Mouse (Mus musculus) olfactory bulb, adult 2 months (tissue): ENCODE measurements at regions not wholly inside any gene's neighbourhood (a gene's known extent, or its start where the extent isn't known, plus 50 kb on each side); places are given as distances from the start of the nearest gene placed in this dataset.
A peak's percentile ranks its signal among the peaks of the same experiment; 100 is the strongest.
"Not testable (repeated sequence)": the region's sequence is repeated elsewhere in the genome, so short reads cannot be mapped to it uniquely, and the experiment has no call there.

Experiments
- H3K27ac ChIP-seq: fragments of 200-500 bp; 2 replicates; pipeline ENCODE4 v1.5.1; 2012; ENCODE audit warnings: low read depth, low read length; ENCODE audit not compliant: insufficient read depth
- H3K4me1 ChIP-seq: fragments of 200-500 bp; 2 replicates; pipeline ENCODE4 v1.6.1; 2012; ENCODE audit warnings: low read length; ENCODE audit not compliant: control insufficient read depth, insufficient read depth
- H3K4me3 ChIP-seq: fragments of 200-500 bp; 2 replicates; pipeline ENCODE4 v1.5.1; 2012; ENCODE audit warnings: mild to moderate bottlenecking, low read depth, low read length, moderate library complexity; ENCODE audit not compliant: insufficient read depth
- CTCF ChIP-seq: fragments of 200-500 bp; IDR thresholded peaks from 2 replicates; pipeline ENCODE4 v1.5.1; 2012; ENCODE audit warnings: low read depth, mild to moderate bottlenecking, low read length, moderate library complexity; ENCODE audit not compliant: insufficient read depth
- POLR2A ChIP-seq: fragments of 200-500 bp; IDR thresholded peaks from 2 replicates; pipeline ENCODE4 v1.6.1; 2012; ENCODE audit warnings: mild to moderate bottlenecking, low read depth, low read length, moderate library complexity; ENCODE audit not compliant: insufficient read depth
- WGBS: fragments of 180-500 bp; shearing (Covaris S2); methylation state at CpG from one replicate; pipeline ENCODE4 v1.1.7; 2018; 5-methylcytosine and 5-hydroxymethylcytosine counted together

DNA sequence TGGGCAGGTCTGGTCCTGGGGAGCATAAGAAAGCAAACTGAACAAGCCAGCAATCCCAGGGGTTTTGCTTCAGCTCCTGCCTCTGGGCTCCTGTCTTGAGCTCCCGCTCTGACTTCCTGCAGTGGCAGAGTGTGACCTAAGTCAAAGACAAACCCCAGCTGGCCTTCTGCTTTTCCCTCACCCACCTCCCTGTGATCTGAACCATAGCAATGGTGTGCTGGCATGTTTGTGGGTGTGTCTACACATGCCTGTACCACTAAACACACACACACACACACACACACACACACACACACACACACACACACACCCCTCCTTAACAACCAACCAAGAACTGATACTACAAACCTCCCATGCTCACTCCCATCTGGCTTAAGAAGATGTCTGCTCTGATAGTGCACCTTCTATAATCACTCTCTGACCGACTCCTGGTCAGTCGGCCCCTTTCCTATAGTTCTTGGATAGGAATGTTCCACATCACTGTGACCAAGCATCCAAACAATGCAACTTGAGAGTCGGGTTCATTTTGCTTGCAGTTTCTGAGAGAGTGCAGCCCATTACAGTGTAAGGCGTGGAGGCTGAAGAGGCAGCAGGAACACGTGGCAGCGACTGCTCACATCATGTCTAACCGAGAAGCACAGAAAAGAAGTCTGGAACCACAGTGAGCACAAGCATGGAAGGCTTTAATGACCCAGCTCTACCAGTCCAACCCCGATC lies 134.4 kb downstream of the Tcp10c start:
- WGBS = 72% methylated on average over 9 of the region's 9 CpGs
- no peak for TF ChIP-seq POLR2A
- TF ChIP-seq CTCF = no peak
- peaks cover 6% of the 10 kb centered on the region; the same call in 1 of the 2 replicates for H3K4me1 ChIP-seq
- no peak overlapping the region for H3K27ac ChIP-seq
- no peak overlapping the region for H3K4me3 ChIP-seq

DNA sequence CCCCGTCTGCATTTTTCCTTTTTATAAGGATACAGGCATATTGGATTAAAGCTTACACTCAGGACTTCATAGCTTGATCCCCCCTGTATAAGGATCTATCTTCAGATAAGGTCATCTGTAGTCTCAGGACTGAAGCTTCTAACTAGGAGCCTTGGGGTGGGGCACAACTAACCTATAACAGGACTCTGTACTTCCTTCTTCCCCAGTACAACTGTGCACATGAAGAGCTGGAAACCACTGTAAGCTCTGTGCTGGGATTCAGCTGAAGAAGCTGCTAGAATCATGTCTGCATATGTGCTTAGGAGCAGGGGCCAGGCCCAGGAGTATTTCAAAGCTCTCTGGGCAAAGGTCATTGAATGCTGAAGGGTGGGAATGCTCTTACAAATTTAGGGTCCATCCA lies 137.9 kb downstream of the Tcp10c start:
- not testable (repeated sequence) for H3K4me3 ChIP-seq, H3K27ac ChIP-seq, H3K4me1 ChIP-seq
- WGBS = 88% methylated on average over 1 of the region's 1 CpGs

DNA sequence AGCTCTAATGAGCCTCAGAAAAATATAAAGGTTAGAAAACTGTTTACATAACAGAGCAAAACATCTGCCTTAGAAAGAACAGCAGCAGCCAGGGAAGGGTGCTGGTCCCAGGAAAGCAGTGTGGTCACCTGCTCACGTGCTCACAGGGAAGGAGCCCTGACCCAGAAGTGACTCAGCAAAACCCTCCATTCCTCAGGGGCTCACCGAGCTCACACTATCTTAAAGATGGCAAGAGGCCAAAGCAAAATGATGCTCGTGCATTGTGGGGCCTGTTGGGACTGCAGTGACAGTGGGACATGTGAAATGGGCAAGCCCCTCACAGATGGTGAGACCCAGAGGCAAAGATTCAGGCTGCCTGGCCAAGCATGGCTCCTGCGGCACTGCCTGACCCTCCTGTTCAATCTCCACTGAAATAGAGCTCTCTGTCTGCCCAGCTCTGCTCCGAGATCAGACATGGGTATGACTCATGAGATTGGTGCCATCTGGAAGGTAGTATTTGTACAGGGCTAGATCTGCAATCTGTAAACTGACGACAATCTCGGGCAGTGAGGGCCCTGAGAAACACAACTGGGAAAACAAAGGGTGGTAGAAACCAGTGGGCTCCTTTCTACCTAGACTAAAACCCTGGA lies 138.4 kb downstream of the Tcp10c start:
- not testable (repeated sequence) for H3K4me1 ChIP-seq, H3K4me3 ChIP-seq
- peak overlapping the region; percentile 46; the same call in 1 of the 2 replicates for H3K27ac ChIP-seq
- 37% methylated on average over 4 of the region's 7 CpGs for WGBS

DNA sequence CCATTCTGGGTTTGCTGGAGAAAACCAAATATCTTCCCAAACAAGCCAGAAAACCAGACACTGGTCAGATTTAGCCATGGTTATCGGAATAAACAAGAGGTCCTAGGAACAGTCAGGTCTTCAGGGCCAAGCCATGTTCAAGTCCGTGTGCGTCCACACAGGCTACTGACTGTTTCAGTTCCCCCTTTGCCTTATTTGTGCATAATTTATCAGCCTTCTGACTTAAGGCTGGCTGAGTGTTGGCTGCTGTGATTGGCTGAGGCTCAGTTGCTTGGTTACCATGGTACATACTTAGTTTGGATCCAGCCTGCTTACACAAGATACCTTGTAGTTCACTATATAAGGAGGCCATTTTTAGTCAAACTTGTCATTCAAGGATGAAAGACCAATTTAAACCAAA lies 139.5 kb downstream of the Tcp10c start:
- WGBS = 82% methylated on average over 3 of the region's 3 CpGs
- not testable (repeated sequence) for H3K4me3 ChIP-seq, H3K4me1 ChIP-seq, H3K27ac ChIP-seq

DNA sequence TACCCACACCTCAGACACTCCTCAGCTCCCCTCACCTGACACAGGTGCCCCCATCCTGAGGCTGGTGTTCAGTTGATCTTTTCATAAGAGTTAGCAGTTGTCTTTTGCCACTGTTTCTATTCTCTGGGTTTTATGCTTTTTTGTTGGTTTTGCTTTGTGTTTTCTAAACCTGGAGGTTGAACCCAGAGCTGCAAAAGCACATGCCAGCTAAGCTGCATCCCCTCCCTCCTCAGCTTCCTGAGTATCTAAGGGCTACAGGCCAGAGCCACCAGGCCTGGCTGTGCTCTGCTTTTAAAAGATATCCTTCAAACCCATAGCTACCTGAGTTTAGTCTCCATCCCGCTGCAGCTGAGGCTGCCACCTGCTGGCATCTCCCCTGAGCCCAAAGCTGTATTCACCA lies 140.1 kb downstream of the Tcp10c start:
- not testable (repeated sequence) for H3K4me1 ChIP-seq, H3K27ac ChIP-seq, H3K4me3 ChIP-seq
- WGBS = no CpG with 5 or more reads among the region's 1 CpGs

DNA sequence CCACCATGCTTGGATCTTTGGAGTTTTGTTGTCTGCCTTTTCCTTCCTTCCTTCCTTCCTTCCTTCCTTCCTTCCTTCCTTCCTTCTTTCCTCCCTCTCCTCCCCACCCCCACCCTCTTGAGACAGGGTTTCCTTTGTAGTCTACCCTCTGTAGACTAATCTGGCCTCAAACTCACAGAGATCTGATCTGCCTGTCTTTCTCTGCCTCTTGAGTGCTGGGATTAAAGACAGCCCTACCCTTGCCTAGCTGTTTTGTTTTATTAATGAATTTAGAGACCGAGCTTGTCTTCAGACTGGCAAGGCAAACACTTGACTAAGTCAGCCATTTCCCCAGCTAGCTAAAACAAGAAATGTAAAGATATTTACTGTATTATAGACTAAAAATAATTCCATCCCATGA lies 150.0 kb downstream of the Tcp10c start:
- H3K4me1 ChIP-seq, H3K27ac ChIP-seq, H3K4me3 ChIP-seq: not testable (repeated sequence)
- WGBS = 70% methylated on average over 1 of the region's 1 CpGs

DNA sequence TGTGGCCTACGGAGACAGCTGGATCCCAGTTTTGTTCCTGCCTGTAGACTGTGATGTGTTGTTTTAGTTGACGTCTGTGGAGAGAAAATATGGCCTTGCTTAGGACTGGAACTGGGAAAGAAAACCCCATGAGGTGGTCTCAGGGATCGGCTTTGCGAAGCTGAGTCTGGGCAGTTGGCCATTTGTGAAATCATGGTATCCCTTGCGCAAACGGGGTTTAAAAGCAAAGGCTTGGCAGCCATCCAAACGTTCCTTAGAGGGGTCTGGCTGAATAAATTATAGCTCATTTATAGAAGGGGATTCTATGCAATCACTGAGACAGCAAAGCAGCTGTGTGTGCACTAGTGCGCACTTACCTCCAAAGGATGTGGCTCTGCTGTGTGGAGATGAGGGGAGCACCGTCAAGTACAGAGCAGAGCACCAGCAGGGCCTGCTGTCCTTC lies 150.5 kb downstream of the Tcp10c start:
- WGBS = 33% methylated on average over 8 of the region's 9 CpGs
- not testable (repeated sequence) for H3K4me3 ChIP-seq, H3K4me1 ChIP-seq, H3K27ac ChIP-seq

DNA sequence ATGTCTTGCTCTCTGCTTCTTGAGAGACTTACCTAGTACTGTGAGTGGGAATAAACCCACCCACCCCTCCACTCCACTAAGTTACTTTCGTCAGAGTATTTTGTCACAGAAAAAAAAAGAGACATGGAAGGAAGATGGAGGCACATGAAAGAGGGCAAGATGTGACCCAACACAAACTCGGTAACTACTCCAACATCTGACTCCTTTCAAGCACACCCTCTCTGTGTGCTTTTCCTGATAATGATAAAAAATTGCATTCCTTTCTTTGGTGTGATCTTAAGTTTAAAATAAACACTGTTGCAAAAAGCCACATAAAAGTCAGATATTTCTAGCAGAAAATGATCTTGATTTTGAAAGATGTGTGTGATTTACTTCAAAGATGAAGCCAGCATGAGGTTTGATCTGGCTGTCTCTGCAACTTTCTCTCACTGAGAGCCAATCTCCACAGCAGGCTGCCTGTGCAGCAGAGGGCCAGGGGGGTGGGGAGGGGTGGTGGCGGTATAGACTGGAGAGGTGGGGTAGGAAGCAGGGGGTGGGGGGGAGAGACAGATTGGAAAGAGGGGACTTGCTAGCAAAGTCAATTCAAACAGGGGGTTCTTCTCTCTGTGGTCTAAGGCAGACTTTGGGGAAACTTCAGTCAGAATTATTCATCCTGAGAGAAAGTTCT lies 153.2 kb downstream of the Tcp10c start:
- H3K4me1 ChIP-seq, H3K4me3 ChIP-seq, H3K27ac ChIP-seq: not testable (repeated sequence)
- WGBS = 71% methylated on average over 2 of the region's 3 CpGs

DNA sequence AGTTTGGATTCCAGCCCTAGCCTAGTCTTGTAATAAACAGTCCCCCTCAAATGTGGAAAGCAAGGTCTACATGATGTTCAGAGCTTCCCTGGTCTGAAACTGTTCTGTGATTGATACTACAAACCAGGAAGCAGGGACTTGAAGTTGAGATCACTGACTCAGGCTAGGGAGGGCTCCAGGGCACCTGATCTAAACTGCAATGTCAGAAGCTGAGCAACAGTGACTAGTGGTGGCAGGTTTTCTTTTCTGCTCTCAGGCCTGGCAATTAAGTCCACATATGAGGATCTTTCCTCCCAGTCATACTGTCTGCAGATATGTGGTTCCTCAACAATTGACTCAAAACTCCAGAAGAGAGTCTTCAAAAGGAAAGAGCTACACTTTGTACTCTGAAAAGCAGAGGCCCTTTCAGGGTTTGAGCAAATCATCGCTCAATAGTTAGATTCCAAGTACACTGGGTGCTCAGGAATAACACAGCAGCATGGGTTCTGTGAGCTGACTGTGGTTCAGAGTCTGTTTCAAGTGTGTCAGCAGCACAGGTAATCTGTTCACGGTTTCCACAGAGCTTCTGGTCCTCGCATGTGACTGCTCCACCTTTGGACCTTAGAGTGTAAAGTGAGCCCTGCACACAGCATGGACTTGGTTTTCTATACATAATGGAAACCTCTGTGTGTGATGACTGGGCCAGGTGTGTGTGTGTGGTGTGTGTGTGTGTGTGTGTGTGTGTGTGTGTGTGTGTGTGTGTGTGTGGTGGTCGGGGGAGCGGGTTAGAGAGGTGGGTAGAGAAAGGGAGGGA lies 165.2 kb downstream of the Tcp10c start:
- not testable (repeated sequence) for H3K4me1 ChIP-seq, H3K27ac ChIP-seq, H3K4me3 ChIP-seq
- 91% methylated on average over 4 of the region's 5 CpGs for WGBS

DNA sequence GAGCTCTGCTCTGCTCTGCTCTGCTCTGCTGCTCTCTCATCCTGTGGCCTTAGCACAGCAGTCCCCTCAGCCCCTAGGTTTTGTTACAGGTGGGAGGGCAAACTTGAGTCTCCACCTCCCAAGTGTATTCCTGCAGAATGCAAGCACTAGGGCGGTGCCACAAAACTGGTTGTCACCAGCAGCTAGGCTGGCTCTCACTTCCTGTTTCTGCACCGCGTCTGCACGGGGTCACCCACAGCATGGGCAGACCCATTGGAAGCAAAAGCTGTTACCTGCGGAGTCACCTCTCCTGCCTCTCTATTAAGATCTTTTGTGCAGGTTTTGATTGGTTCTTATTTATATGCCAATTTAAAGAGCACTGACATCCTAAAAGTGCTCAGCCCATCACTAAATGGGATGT lies 178.2 kb downstream of the Tcp10c start:
- not testable (repeated sequence) for H3K27ac ChIP-seq, H3K4me1 ChIP-seq, H3K4me3 ChIP-seq
- WGBS = 88% methylated on average over 5 of the region's 5 CpGs
